ENCODE assay signal across 11 mouse cellular contexts in genomic region chr10:77287626-77288025, GRCm38 (mm10).
"Had no signal": no experiment of that assay in that cellular context is flagged by ENCODE, and none has a peak within 500 bp of the region (broad histone marks: within the 10 kb centered on the region; RNA-seq: fewer than 3 reads in every experiment).

No protein-coding gene starts in this region.

- H3K4me2 ChIP-seq: limb, embryonic 15.5 days; liver, embryonic 12.5 days had no signal

- H3K9me3 ChIP-seq: limb, embryonic 15.5 days; liver, embryonic 12.5 days had no signal

- H3K36me3 ChIP-seq: limb, embryonic 15.5 days; liver, embryonic 12.5 days had no signal

- DNase-seq: kidney, adult 8-10 months; layer of hippocampus, adult 9-11 months; layer of hippocampus, postnatal 36 days; midbrain, embryonic 14.5 days; right cerebral cortex, postnatal 4 days; spleen, adult 18-20 months; thymus, adult 2 months; thymus, postnatal 25 days had no signal

- ATAC-seq: liver, embryonic 12.5 days had no signal

- H3K9ac ChIP-seq: limb, embryonic 15.5 days; liver, embryonic 12.5 days had no signal

- H3K27ac ChIP-seq: limb, embryonic 15.5 days; liver, embryonic 12.5 days had no signal

- H3K4me3 ChIP-seq: limb, embryonic 15.5 days; liver, embryonic 12.5 days; myocyte had no signal

- H3K27me3 ChIP-seq: limb, embryonic 15.5 days had no signal
